Mouse (Mus musculus) kidney, adult 2 months (tissue): Measurements from ENCODE around the gene Tlx1.

Experiments used
- CTCF ChIP-seq: fragments of 200-500 bp; conservative IDR thresholded peaks from 2 replicates; pipeline ENCODE4 v1.5.1; 2011; ENCODE audit warnings: low read depth, mild to moderate bottlenecking, control low read depth, low read length, moderate library complexity, mixed read lengths; ENCODE audit not compliant: insufficient read depth, insufficient read length
- POLR2A ChIP-seq: fragments of 200-500 bp; IDR thresholded peaks from one replicate; pipeline ENCODE4 v1.6.1; 2011; ENCODE audit warnings: low read depth, low read length, control low read depth

DNA sequence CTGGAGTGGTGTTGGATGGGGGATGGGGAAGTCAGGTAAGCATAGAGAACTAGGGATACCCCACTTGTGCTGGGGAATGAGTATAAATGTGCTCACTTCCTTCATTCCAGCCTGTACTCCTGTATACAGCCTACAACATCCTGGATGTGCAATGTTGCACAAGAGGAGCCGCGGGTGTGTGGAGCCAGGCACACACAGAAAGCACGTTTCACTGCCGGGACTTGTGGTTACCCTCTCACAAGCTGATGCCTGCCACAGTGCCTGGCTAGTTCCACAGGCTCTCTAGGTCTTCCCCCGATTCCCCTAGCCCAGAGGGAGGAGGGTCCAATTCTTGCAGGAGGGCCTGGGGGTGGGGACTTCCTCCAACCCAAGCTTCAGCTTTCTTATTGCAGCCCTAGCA, 10.0 kb downstream of the Tlx1 start:
- no peak for TF ChIP-seq POLR2A
- TF ChIP-seq CTCF: no peak
